Mouse (Mus musculus) olfactory bulb, adult 2 months (tissue): Measurements from ENCODE around the gene Exoc4.

Experiments
- CTCF ChIP-seq: fragments of 200-500 bp; IDR thresholded peaks from 2 replicates; pipeline ENCODE4 v1.5.1; 2012; ENCODE audit warnings: low read depth, mild to moderate bottlenecking, low read length, moderate library complexity; ENCODE audit not compliant: insufficient read depth
- POLR2A ChIP-seq: fragments of 200-500 bp; IDR thresholded peaks from 2 replicates; pipeline ENCODE4 v1.6.1; 2012; ENCODE audit warnings: mild to moderate bottlenecking, low read depth, low read length, moderate library complexity; ENCODE audit not compliant: insufficient read depth

GRCm38 (mm10) chr6:33963092-33963491 lies 714.2 kb downstream of the Exoc4 start:
- TF ChIP-seq CTCF (no peak), POLR2A (no peak)
